Mouse (Mus musculus) macrophage (primary cell): ENCODE results near the gene Tnp2. TPM values are rescaled to one million over a fixed set of nuclear protein-coding genes. Genes with fewer than 3 reads are reported as not detected.
"Not testable (repeated sequence)": the region's sequence is repeated elsewhere in the genome, so short reads cannot be mapped to it uniquely, and the experiment has no call there.

Source experiments
- H3K27ac ChIP-seq: fragments of 350-480 bp; formaldehyde crosslinking; 2 replicates; pipeline ENCODE4 v1.9.0; 2021
- H3K36me3 ChIP-seq: fragments of 350-480 bp; formaldehyde crosslinking; 2 replicates; pipeline ENCODE4 v1.9.0; 2021; ENCODE audit errors: inconsistent target
- H3K4me3 ChIP-seq: fragments of 350-480 bp; formaldehyde crosslinking; 2 replicates; pipeline ENCODE4 v1.9.0; 2021; ENCODE audit errors: inconsistent target
- H3K79me2 ChIP-seq: fragments of 350-480 bp; formaldehyde crosslinking; 2 replicates; pipeline ENCODE4 v1.9.0; 2021; ENCODE audit errors: inconsistent target
- WGBS: methylation state at CpG from one replicate; pipeline ENCODE4 v1.1.7; 2026; ENCODE audit warnings: inconsistent platforms; ENCODE audit not compliant: missing documents; 5-methylcytosine and 5-hydroxymethylcytosine counted together
- polyA plus RNA-seq: library from polyadenylated mRNA; stranded (reverse); fragments of 250-400 nt; gene quantifications from 3 replicates; pipeline ENCODE4 v1.2.4, GENCODE M21; 2018; ENCODE audit warnings: inconsistent platforms

The Tnp2 gene
- polyA plus RNA-seq, 1 experiment from 2014 or later, result not detected

- WGBS, result 91% methylated on average over 4 of the region's 4 CpGs
- no peak overlapping the region for H3K4me3 ChIP-seq
- no peaks in the 10 kb centered on the region for H3K36me3 ChIP-seq
- no peaks in the 10 kb centered on the region for H3K79me2 ChIP-seq
- no peak overlapping the region for H3K27ac ChIP-seq
Observed at GRCm38 (mm10) chr16:10813726-10814125, 25.3 kb upstream of the Tnp2 start.

- Histone ChIP-seq H3K27ac (no peak within 1 kb of the TSS), H3K36me3 (no peaks in the 10 kb centered on the region), H3K79me2 (no peaks in the 10 kb centered on the region), H3K4me3 (no peak within 1 kb of the TSS)
- 48% methylated on average over 2 of the region's 2 CpGs for WGBS
Observed at GRCm38 (mm10) chr16:10812865-10813371, 24.5 kb upstream of the Tnp2 start, which contains the start of gene Gm11172. Gene Gm11172 (plus strand): TSS chr16:10812915.

GRCm38 (mm10) chr16:10810376-10810775 is 21.9 kb upstream of the Tnp2 start:
- no peak overlapping the region for H3K4me3 ChIP-seq
- H3K36me3 ChIP-seq, result no peaks in the 10 kb centered on the region
- H3K79me2 ChIP-seq, result no peaks in the 10 kb centered on the region
- WGBS, result 100% methylated on average over 1 of the region's 1 CpGs
- H3K27ac ChIP-seq, result no peak overlapping the region

GRCm38 (mm10) chr16:10805789-10806527 is 17.5 kb upstream of the Tnp2 start, which contains the start of gene Prm1:
Gene Prm1 (minus strand): TSS chr16:10805839.
- Histone ChIP-seq H3K36me3 (no peaks in the 10 kb centered on the region), H3K27ac (no peak within 1 kb of the TSS), H3K79me2 (no peaks in the 10 kb centered on the region), H3K4me3 (no peak within 1 kb of the TSS)
- 73% methylated on average over 9 of the region's 10 CpGs for WGBS

- not testable (repeated sequence) for H3K79me2 ChIP-seq, H3K4me3 ChIP-seq, H3K27ac ChIP-seq, H3K36me3 ChIP-seq
- WGBS, result 92% methylated on average over 3 of the region's 3 CpGs
Observed at GRCm38 (mm10) chr16:10802420-10802819, 14.0 kb upstream of the Tnp2 start.

GRCm38 (mm10) chr16:10796034-10796433 is 7.6 kb upstream of the Tnp2 start, which contains the start of gene Prm2:
Gene Prm2 (minus strand): TSS chr16:10796134.
- Histone ChIP-seq H3K27ac (no peak within 1 kb of the TSS), H3K79me2 (no peaks in the 10 kb centered on the region), H3K36me3 (no peaks in the 10 kb centered on the region), H3K4me3 (no peak within 1 kb of the TSS)
- 95% methylated on average over 6 of the region's 6 CpGs for WGBS

- 87% methylated on average over 9 of the region's 9 CpGs for WGBS
- H3K4me3 ChIP-seq, result no peak within 1 kb of the TSS
- H3K79me2 ChIP-seq, result no peaks in the 10 kb centered on the region
- H3K36me3 ChIP-seq, result no peaks in the 10 kb centered on the region
- no peak within 1 kb of the TSS for H3K27ac ChIP-seq
Observed at GRCm38 (mm10) chr16:10790702-10791101, 2.2 kb upstream of the Tnp2 start, which contains the start of gene Prm3. Gene Prm3 (minus strand): TSS chr16:10790914.

GRCm38 (mm10) chr16:10788866-10789265 is 406 bp upstream of the Tnp2 start:
- Histone ChIP-seq H3K79me2 (no peaks in the 10 kb centered on the region), H3K27ac (no peak overlapping the region), H3K36me3 (no peaks in the 10 kb centered on the region), H3K4me3 (no peak overlapping the region)
- WGBS, result 95% methylated on average over 4 of the region's 4 CpGs

GRCm38 (mm10) chr16:10787548-10788058 is 857 bp downstream of the Tnp2 start:
- no peaks in the 10 kb centered on the region for H3K36me3 ChIP-seq
- no peak overlapping the region for H3K27ac ChIP-seq
- no peaks in the 10 kb centered on the region for H3K79me2 ChIP-seq
- 85% methylated on average over 7 of the region's 7 CpGs for WGBS
- no peak overlapping the region for H3K4me3 ChIP-seq

- WGBS, result 68% methylated on average over 3 of the region's 4 CpGs
- Histone ChIP-seq H3K79me2 (no peaks in the 10 kb centered on the region), H3K4me3 (no peak overlapping the region), H3K27ac (no peak overlapping the region), H3K36me3 (no peaks in the 10 kb centered on the region)
Observed at GRCm38 (mm10) chr16:10786782-10787547, 1.5 kb downstream of the Tnp2 start.

GRCm38 (mm10) chr16:10786288-10786687 is 2.2 kb downstream of the Tnp2 start:
- peak overlapping the region; percentile 82 for H3K27ac ChIP-seq
- WGBS, result 3% methylated on average over 9 of the region's 9 CpGs

GRCm38 (mm10) chr16:10785371-10786231 is 2.9 kb downstream of the Tnp2 start, which contains the start of gene Socs1:
Gene Socs1 (minus strand): TSS chr16:10785536.
- Histone ChIP-seq H3K79me2 (no peaks in the 10 kb centered on the region), H3K4me3 (peak within 1 kb of the TSS; percentile 48), H3K36me3 (no peaks in the 10 kb centered on the region), H3K27ac (peak within 1 kb of the TSS; percentile 82)
- under 1% methylated on average over 59 of the region's 59 CpGs for WGBS

More at GRCm38 (mm10) chr16:10786288-10786687, 2.2 kb downstream of the Tnp2 start:
- H3K36me3 ChIP-seq, result no peaks in the 10 kb centered on the region
- peak overlapping the region; percentile 48; the same call in 1 of the 2 replicates for H3K4me3 ChIP-seq
- H3K79me2 ChIP-seq, result no peaks in the 10 kb centered on the region

- 0% methylated on average over 45 of the region's 55 CpGs for WGBS
- Histone ChIP-seq H3K36me3 (no peaks in the 10 kb centered on the region), H3K4me3 (peak overlapping the region; percentile 15; the same call in 1 of the 2 replicates), H3K27ac (no peak overlapping the region; the same call in 1 of the 2 replicates), H3K79me2 (no peaks in the 10 kb centered on the region)
Observed at GRCm38 (mm10) chr16:10784793-10785370, 3.6 kb downstream of the Tnp2 start.
